Comparison of ENCODE assay signal across 10 mouse cellular contexts in the genomic region with DNA sequence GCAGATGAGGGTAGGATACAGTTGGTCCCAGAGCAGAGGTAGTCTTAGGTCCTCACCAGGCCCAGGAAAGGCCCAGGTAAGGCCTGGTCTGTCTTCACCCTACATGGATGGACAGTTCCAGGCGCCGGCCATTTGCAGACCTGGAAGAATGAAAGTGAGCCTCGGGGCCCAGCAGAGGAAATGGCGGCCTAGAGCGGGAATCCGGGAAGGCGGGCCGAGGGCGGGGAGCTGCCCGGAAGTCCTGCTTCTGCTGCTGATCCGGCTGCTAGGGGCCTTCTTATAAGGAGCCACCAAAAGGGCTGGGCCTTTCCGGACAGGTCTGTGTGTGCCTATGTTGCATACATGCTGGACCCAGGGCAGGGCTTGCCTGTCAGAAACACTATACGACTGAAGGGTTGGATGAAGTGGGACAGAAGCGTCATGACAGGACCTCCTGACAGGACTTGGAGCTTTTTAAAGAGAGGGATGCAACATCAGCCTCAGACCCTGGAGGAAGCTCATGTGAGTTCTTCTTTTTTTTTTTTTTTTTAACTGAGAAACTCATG. TPM values are rescaled to one million over a fixed set of nuclear protein-coding genes. Genes with fewer than 3 reads are reported as not detected.
DNase-seq lines count a peak whose midpoint lies in the region; ATAC-seq and TF ChIP-seq lines count a peak whose summit lies in the region.
"Had no signal": no experiment of that assay in that cellular context is flagged by ENCODE, and none has a peak within 500 bp of the region (broad histone marks: within the 10 kb centered on the region; RNA-seq: fewer than 3 reads in every experiment).

No protein-coding gene starts in this region.

- H3K4me2 ChIP-seq in kidney, embryonic 14.5 days (replicated peaks; ENCODE audit: low read depth, low read length) = no peak overlapping the region
- H3K4me2 ChIP-seq in myocyte (ENCODE audit: low read depth) = peak overlapping the region; percentile 97
- H3K4me2 ChIP-seq in intestine, embryonic 15.5 days (replicated peaks) = no peak overlapping the region
- H3K4me2 ChIP-seq: liver, embryonic 13.5 days had no signal

- H3K9ac ChIP-seq in kidney, embryonic 14.5 days (ENCODE audit: low read depth, low read length) = no peak overlapping the region
- H3K9ac ChIP-seq in intestine, embryonic 15.5 days = no peak overlapping the region
- H3K9ac ChIP-seq: liver, embryonic 13.5 days had no signal

- peaks cover 46% of the 10 kb centered on the region for H3K36me3 ChIP-seq in kidney, embryonic 14.5 days (ENCODE audit: control insufficient read depth, insufficient read depth, low read length)
- H3K36me3 ChIP-seq in myocyte (ENCODE audit: control insufficient read depth, insufficient read depth) = peaks cover 56% of the 10 kb centered on the region
- peaks cover under 1% of the 10 kb centered on the region; the same call in 1 of the 2 replicates for H3K36me3 ChIP-seq in intestine, embryonic 15.5 days
- H3K36me3 ChIP-seq: liver, embryonic 13.5 days had no signal

- no peaks in the 10 kb centered on the region for H3K9me3 ChIP-seq in kidney, embryonic 14.5 days (ENCODE audit: control insufficient read depth, low read length)
- no peaks in the 10 kb centered on the region for H3K9me3 ChIP-seq in intestine, embryonic 15.5 days
- H3K9me3 ChIP-seq: liver, embryonic 13.5 days had no signal

- H3K4me3 ChIP-seq in kidney, embryonic 14.5 days (ENCODE audit: low read length) = no peak overlapping the region
- no peak overlapping the region for H3K4me3 ChIP-seq in embryonic fibroblast, embryonic 13.5 days (ENCODE audit: insufficient read depth, low read length)
- H3K4me3 ChIP-seq in myocyte = peak overlapping the region; percentile 95
- H3K4me3 ChIP-seq in intestine, embryonic 15.5 days (replicated peaks) = no peak overlapping the region
- H3K4me3 ChIP-seq: liver, embryonic 13.5 days had no signal

- ATAC-seq in kidney, embryonic 14.5 days (ENCODE audit: low FRiP score, low TSS enrichment) = no peak
- ATAC-seq in intestine, embryonic 15.5 days = no peak
- ATAC-seq in megakaryocyte, adult 5-6 weeks (ENCODE audit: poor library complexity, severe bottlenecking) = no peak

- no peaks in the 10 kb centered on the region for H3K27me3 ChIP-seq in kidney, embryonic 14.5 days (ENCODE audit: control insufficient read depth, insufficient read depth, low read length)
- no peaks in the 10 kb centered on the region for H3K27me3 ChIP-seq in myocyte (ENCODE audit: control insufficient read depth, insufficient read depth, insufficient read length)
- no peaks in the 10 kb centered on the region for H3K27me3 ChIP-seq in intestine, embryonic 15.5 days (replicated peaks)
- H3K27me3 ChIP-seq: liver, embryonic 13.5 days had no signal

- no peak for TF ChIP-seq POLR2A in embryonic fibroblast, embryonic 13.5 days (IDR thresholded peaks at IDR 0.05; ENCODE audit: low read depth, low read length)
- peak; percentile 70 for TF ChIP-seq POLR2A in myocyte (IDR thresholded peaks at IDR 0.05; ENCODE audit: insufficient read length, low read depth)

- no peak overlapping the region for H3K27ac ChIP-seq in kidney, embryonic 14.5 days (ENCODE audit: low read depth, low read length)
- peak overlapping the region; percentile 29; the same call in 1 of the 2 replicates for H3K27ac ChIP-seq in embryonic fibroblast, embryonic 13.5 days (ENCODE audit: insufficient read depth, low read length)
- H3K27ac ChIP-seq in intestine, embryonic 15.5 days = no peak overlapping the region
- H3K27ac ChIP-seq: liver, embryonic 13.5 days had no signal

- 86% methylated on average over 14 of the region's 14 CpGs for WGBS in kidney, embryonic 14.5 days
- 88% methylated on average over 14 of the region's 14 CpGs for WGBS in intestine, embryonic 15.5 days

- H3K79me2 ChIP-seq in myocyte (ENCODE audit: control insufficient read depth, insufficient read depth) = peaks cover 100% of the 10 kb centered on the region

- DNase-seq in cerebellum, adult 9-10 months = peak; percentile 46
- DNase-seq in cerebellum, adult 11-12 months = no peak
- DNase-seq in kidney, adult 18-20 months = peak; percentile 73
- DNase-seq: liver, embryonic 13.5 days had no signal

- TF ChIP-seq CTCF in embryonic fibroblast, embryonic 13.5 days (IDR thresholded peaks at IDR 0.05; ENCODE audit: borderline replicate concordance, insufficient read depth, low read length) = no peak

- H3ac ChIP-seq in myocyte (ENCODE audit: control insufficient read depth, insufficient read length) = no peak overlapping the region

- H3K4me1 ChIP-seq in kidney, embryonic 14.5 days (ENCODE audit: control insufficient read depth, insufficient read depth, low read length) = peaks cover 7% of the 10 kb centered on the region
- H3K4me1 ChIP-seq in embryonic fibroblast, embryonic 13.5 days (ENCODE audit: control insufficient read depth, insufficient read depth, low read length) = peaks cover 22% of the 10 kb centered on the region
- peaks cover 38% of the 10 kb centered on the region for H3K4me1 ChIP-seq in intestine, embryonic 15.5 days (replicated peaks)
- H3K4me1 ChIP-seq: liver, embryonic 13.5 days had no signal

TF ChIP-seq in myocyte, 11 proteins besides CTCF, POLR2A, EP300 and RAD21:
- TF ChIP-seq TCF12 (IDR thresholded peaks at IDR 0.05; ENCODE audit: insufficient read depth, poor library complexity, severe bottlenecking) (no peak), REST (IDR thresholded peaks at IDR 0.05; ENCODE audit: insufficient read depth, insufficient read length) (no peak), MYOD1 (IDR thresholded peaks at IDR 0.05; ENCODE audit: control insufficient read depth in 1 of 3, insufficient read length in 2 of 3, low read depth in 2 of 3) (no peak), POLR2AphosphoS2 (IDR thresholded peaks at IDR 0.05; ENCODE audit: insufficient read length, low read depth) (peak; percentile 77), USF1 (IDR thresholded peaks at IDR 0.05; ENCODE audit: low read depth) (no peak), E2F4 (IDR thresholded peaks at IDR 0.05; ENCODE audit: insufficient read depth) (peak; percentile 66)

RNA-seq across cellular contexts. Expression of a gene that starts 50.5 kb away (rescaled TPM):
- 1.7 and 2.3 TPM in 2 replicates for polyA plus RNA-seq in kidney, embryonic 14.5 days (2014; fragmentation: Nextera tagmentation; extraction: Ambion mirVana)
- polyA plus RNA-seq in embryonic fibroblast, embryonic 13.5 days (2011; ENCODE audit: insufficient read length, low read depth, missing spikeins) = 0.25 and 0.67 TPM in 2 replicates
- 0.12 TPM for polyA plus RNA-seq in myocyte (2012; fragmentation: generic; extraction: Trizol)
- 18.2 and 19.5 TPM in 2 replicates for polyA plus RNA-seq in intestine, embryonic 15.5 days (2015; fragmentation: Nextera tagmentation; extraction: Ambion mirVana)
- not detected in 2 replicates for total RNA-seq in megakaryocyte, adult 5-6 weeks (2015)
- not detected in 2 replicates for total RNA-seq in megakaryocyte, adult 5-6 weeks (2017)
- total RNA-seq: monocyte, adult 5-6 weeks had no signal
